Mouse (Mus musculus): ENCODE data around the gene Ppp1r9a.

- no peak for TF ChIP-seq CTCF (IDR thresholded peaks at IDR 0.05; ENCODE audit: control insufficient read depth, insufficient read depth, insufficient read length)
- no peak for TF ChIP-seq USF1 (IDR thresholded peaks at IDR 0.05; ENCODE audit: low read depth)
Measured at GRCm38 (mm10) chr6:4997599-4997998, 94.9 kb downstream of the Ppp1r9a start.
